Mouse (Mus musculus): ENCODE data around the gene Prss36. TPM values are rescaled to one million over a fixed set of nuclear protein-coding genes. Genes with fewer than 3 reads are reported as not detected.
A peak's percentile ranks its signal among the peaks of the same experiment; 100 is the strongest.

Gene Prss36
- total and polyA plus RNA-seq, 2 experiments, result 8.7 to 18.2 TPM

DNA sequence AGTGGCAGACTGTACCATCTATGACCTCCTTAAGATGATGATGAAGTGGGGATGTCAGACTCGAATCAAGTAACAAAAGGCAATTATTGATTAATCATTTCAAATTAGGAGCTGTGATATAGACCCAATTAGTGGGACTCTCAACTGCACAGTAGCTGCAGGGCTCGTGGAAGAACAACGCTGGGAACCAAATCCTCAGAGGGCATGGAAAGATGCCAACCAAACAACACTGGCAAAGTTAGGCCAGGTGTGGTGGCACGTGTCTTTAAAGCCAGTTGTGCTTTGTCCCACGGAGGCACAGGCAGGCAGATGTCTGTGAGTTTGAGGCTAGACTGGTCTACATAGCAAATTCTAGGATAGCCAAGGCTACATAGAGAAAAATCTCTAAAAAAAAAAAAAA is 15.9 kb downstream of the Prss36 start:
- WGBS, result 27% methylated on average over 5 of the region's 5 CpGs
- H3K27me3 ChIP-seq (ENCODE audit: control insufficient read depth, insufficient read depth, low read length), result no peaks in the 10 kb centered on the region
- TF ChIP-seq CTCF (IDR thresholded peaks at IDR 0.05; ENCODE audit: low read depth, low read length) (no peak), POLR2A (IDR thresholded peaks at IDR 0.05; ENCODE audit: extremely low read depth, insufficient read depth, low read length) (no peak)
- DNase-seq (ENCODE audit: extremely low read depth, low read depth, low spot score), result peak; percentile 39
- no peak overlapping the region for H3K9ac ChIP-seq (ENCODE audit: low read depth, low read length)
- peak overlapping the region; percentile 18; the same call in 1 of the 2 replicates for H3K27ac ChIP-seq (replicated peaks; ENCODE audit: insufficient read depth, low read depth, low read length)
- H3K4me3 ChIP-seq (ENCODE audit: insufficient read depth, low read depth, low read length), result no peak overlapping the region
- peaks cover 20% of the 10 kb centered on the region for H3K4me1 ChIP-seq (ENCODE audit: control insufficient read depth, insufficient read depth, low read length)
- H3K79me2 ChIP-seq (ENCODE audit: control insufficient read depth, insufficient read depth, low read length), result no peaks in the 10 kb centered on the region
- H3K36me3 ChIP-seq (ENCODE audit: control insufficient read depth, insufficient read depth, low read length), result peaks cover under 1% of the 10 kb centered on the region; the same call in 1 of the 2 replicates

DNA sequence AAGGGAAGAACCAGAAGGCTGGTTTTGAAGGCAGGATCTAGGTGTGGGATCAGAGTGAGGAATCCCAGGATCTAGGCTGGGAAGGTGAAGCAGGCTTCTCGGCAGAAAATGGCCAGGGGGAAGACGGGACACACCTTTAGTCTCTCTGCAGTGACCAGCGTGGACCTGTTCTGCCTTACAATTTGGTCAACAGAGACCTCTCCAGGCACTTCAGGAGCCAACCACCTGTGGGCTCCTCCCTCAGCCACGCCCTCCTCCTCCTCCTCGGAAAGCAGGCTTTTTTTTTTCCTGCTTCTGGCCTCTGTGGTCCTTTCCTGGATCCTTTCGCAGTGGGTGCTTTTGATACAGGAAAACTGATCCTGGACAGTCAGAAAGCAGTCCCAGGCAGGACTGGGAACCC is 16.6 kb downstream of the Prss36 start, which contains the start of gene Prss8:
Gene Prss8, minus strand, starts transcription at position 182 of the 400 bp plus-strand sequence.
- 15% methylated on average over 6 of the region's 6 CpGs for WGBS
- Histone ChIP-seq H3K4me1 (ENCODE audit: control insufficient read depth, insufficient read depth, low read length) (peaks cover 20% of the 10 kb centered on the region), H3K27ac (replicated peaks; ENCODE audit: insufficient read depth, low read depth, low read length) (peak within 1 kb of the TSS; percentile 41), H3K9ac (ENCODE audit: low read depth, low read length) (peak within 1 kb of the TSS; percentile 67), H3K36me3 (ENCODE audit: control insufficient read depth, insufficient read depth, low read length) (peaks cover 2% of the 10 kb centered on the region; the same call in 1 of the 2 replicates), H3K79me2 (ENCODE audit: control insufficient read depth, insufficient read depth, low read length) (no peaks in the 10 kb centered on the region), H3K27me3 (ENCODE audit: control insufficient read depth, insufficient read depth, low read length) (no peaks in the 10 kb centered on the region), H3K4me3 (ENCODE audit: insufficient read depth, low read depth, low read length) (peak within 1 kb of the TSS; percentile 59)
- peak; percentile 29; the same call in 1 of the 2 replicates for TF ChIP-seq POLR2A (IDR thresholded peaks at IDR 0.05; ENCODE audit: extremely low read depth, insufficient read depth, low read length)
- no peak for TF ChIP-seq CTCF (IDR thresholded peaks at IDR 0.05; ENCODE audit: low read depth, low read length)
- DNase-seq (ENCODE audit: extremely low read depth, low read depth, low spot score), result peak; percentile 79

DNA sequence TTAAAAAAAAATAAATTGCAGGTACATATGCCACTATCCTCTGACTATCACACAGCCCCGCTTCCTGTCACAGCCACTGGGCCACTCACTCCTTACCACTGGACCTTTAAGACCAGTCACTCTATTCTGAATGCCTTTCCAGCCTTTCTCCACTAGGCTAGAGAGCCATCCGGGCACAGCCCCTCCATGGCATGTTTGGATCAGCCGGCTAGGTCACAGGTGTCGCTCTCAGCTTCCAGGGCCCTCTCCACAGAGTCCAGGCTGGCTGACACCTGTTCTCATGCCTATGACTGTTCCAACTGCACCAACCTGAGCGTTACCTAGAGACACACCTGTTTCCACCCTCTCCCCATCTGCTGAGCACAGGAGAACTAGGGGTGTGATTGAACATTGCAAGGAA is 17.9 kb downstream of the Prss36 start:
- no peak overlapping the region for H3K4me3 ChIP-seq (ENCODE audit: insufficient read depth, low read depth, low read length)
- H3K79me2 ChIP-seq (ENCODE audit: control insufficient read depth, insufficient read depth, low read length), result no peaks in the 10 kb centered on the region
- WGBS, result 43% methylated on average over 5 of the region's 5 CpGs
- peaks cover 3% of the 10 kb centered on the region; the same call in 1 of the 2 replicates for H3K36me3 ChIP-seq (ENCODE audit: control insufficient read depth, insufficient read depth, low read length)
- no peaks in the 10 kb centered on the region for H3K27me3 ChIP-seq (ENCODE audit: control insufficient read depth, insufficient read depth, low read length)
- DNase-seq (ENCODE audit: extremely low read depth, low read depth, low spot score), result no peak
- no peak overlapping the region for H3K27ac ChIP-seq (replicated peaks; ENCODE audit: insufficient read depth, low read depth, low read length)
- no peak overlapping the region for H3K9ac ChIP-seq (ENCODE audit: low read depth, low read length)
- H3K4me1 ChIP-seq (ENCODE audit: control insufficient read depth, insufficient read depth, low read length), result peaks cover 18% of the 10 kb centered on the region
- TF ChIP-seq POLR2A (IDR thresholded peaks at IDR 0.05; ENCODE audit: extremely low read depth, insufficient read depth, low read length), result no peak
- no peak for TF ChIP-seq CTCF (IDR thresholded peaks at IDR 0.05; ENCODE audit: low read depth, low read length)

DNA sequence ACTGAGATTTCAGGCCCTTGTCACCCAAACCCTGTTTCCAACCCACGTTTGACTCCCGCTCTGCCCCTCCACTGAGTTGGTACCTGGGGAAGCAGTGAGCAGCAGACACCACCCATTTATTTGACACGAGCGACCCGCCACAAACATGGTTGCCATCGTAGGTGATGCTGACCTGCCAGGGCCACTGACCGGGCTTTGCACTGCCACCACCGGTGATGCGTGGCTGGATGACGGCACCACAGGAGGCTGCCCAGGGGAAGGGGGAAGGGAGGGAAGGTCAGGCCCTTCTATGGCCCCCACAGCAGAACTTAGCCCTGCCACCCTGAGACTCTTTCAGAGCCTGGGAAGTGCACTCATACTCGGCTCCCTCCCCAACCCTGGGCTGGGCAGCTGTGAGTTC is 18.8 kb downstream of the Prss36 start:
- no peaks in the 10 kb centered on the region for H3K27me3 ChIP-seq (ENCODE audit: control insufficient read depth, insufficient read depth, low read length)
- no peak overlapping the region for H3K27ac ChIP-seq (replicated peaks; ENCODE audit: insufficient read depth, low read depth, low read length)
- DNase-seq (ENCODE audit: extremely low read depth, low read depth, low spot score), result no peak
- TF ChIP-seq CTCF (IDR thresholded peaks at IDR 0.05; ENCODE audit: low read depth, low read length) (no peak), POLR2A (IDR thresholded peaks at IDR 0.05; ENCODE audit: extremely low read depth, insufficient read depth, low read length) (no peak)
- peaks cover 3% of the 10 kb centered on the region; the same call in 1 of the 2 replicates for H3K36me3 ChIP-seq (ENCODE audit: control insufficient read depth, insufficient read depth, low read length)
- no peak overlapping the region for H3K4me3 ChIP-seq (ENCODE audit: insufficient read depth, low read depth, low read length)
- H3K79me2 ChIP-seq (ENCODE audit: control insufficient read depth, insufficient read depth, low read length), result no peaks in the 10 kb centered on the region
- H3K4me1 ChIP-seq (ENCODE audit: control insufficient read depth, insufficient read depth, low read length), result peaks cover 21% of the 10 kb centered on the region
- 96% methylated on average over 11 of the region's 11 CpGs for WGBS
- H3K9ac ChIP-seq (ENCODE audit: low read depth, low read length), result no peak overlapping the region

DNA sequence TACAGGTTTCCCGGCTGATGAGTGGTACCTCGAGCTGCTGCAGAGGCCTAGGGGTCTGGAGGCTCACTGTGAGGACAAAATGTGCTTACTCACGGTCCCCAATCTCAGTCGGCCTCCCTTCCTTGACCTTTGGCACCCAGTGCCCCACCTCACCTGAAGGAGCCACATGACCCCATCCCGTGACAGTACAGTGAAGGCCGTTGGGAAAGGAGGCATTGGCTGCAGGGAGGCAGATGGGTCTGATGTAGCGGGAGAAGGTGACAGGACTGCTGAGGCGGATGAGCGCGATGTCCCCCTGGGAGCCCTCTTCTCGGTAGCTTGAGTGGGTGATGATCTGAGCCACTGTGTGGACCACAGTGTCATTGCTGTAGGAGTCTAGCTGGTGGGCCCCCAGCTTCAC is 19.7 kb downstream of the Prss36 start:
- H3K27ac ChIP-seq (replicated peaks; ENCODE audit: insufficient read depth, low read depth, low read length), result no peak overlapping the region
- no peak overlapping the region for H3K4me3 ChIP-seq (ENCODE audit: insufficient read depth, low read depth, low read length)
- DNase-seq (ENCODE audit: extremely low read depth, low read depth, low spot score), result no peak
- no peaks in the 10 kb centered on the region for H3K79me2 ChIP-seq (ENCODE audit: control insufficient read depth, insufficient read depth, low read length)
- H3K4me1 ChIP-seq (ENCODE audit: control insufficient read depth, insufficient read depth, low read length), result peaks cover 24% of the 10 kb centered on the region
- WGBS, result 79% methylated on average over 11 of the region's 11 CpGs
- no peak overlapping the region for H3K9ac ChIP-seq (ENCODE audit: low read depth, low read length)
- TF ChIP-seq POLR2A (IDR thresholded peaks at IDR 0.05; ENCODE audit: extremely low read depth, insufficient read depth, low read length), result no peak
- H3K36me3 ChIP-seq (ENCODE audit: control insufficient read depth, insufficient read depth, low read length), result peaks cover 3% of the 10 kb centered on the region; the same call in 1 of the 2 replicates
- H3K27me3 ChIP-seq (ENCODE audit: control insufficient read depth, insufficient read depth, low read length), result no peaks in the 10 kb centered on the region

DNA sequence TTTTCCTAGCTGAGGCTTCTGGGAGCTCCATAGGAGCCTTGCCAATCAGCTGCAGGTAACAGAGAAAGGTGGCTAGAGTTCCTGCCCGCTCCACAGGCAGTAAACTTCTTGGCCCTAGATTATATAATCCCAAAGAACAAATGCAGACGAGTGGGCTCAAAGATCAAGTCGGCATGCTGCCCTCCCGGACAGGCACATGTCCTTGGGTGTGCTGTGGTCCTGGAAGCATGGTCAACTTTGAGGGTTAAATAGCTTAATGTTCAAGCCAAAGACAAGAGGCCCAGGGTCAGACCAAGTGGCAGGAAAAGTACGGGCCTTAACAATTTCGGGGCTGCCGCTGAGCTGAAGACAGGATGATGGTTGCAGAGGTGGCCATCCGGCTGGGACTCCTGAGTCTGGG is 20.5 kb downstream of the Prss36 start:
- H3K27ac ChIP-seq (replicated peaks; ENCODE audit: insufficient read depth, low read depth, low read length), result no peak overlapping the region
- no peak for DNase-seq (ENCODE audit: extremely low read depth, low read depth, low spot score)
- peaks cover 21% of the 10 kb centered on the region for H3K4me1 ChIP-seq (ENCODE audit: control insufficient read depth, insufficient read depth, low read length)
- 78% methylated on average over 8 of the region's 8 CpGs for WGBS
- H3K36me3 ChIP-seq (ENCODE audit: control insufficient read depth, insufficient read depth, low read length), result peaks cover 3% of the 10 kb centered on the region; the same call in 1 of the 2 replicates
- no peak overlapping the region for H3K9ac ChIP-seq (ENCODE audit: low read depth, low read length)
- TF ChIP-seq POLR2A (IDR thresholded peaks at IDR 0.05; ENCODE audit: extremely low read depth, insufficient read depth, low read length) (no peak), CTCF (IDR thresholded peaks at IDR 0.05; ENCODE audit: low read depth, low read length) (no peak)
- no peaks in the 10 kb centered on the region for H3K79me2 ChIP-seq (ENCODE audit: control insufficient read depth, insufficient read depth, low read length)
- no peak overlapping the region for H3K4me3 ChIP-seq (ENCODE audit: insufficient read depth, low read depth, low read length)
- no peaks in the 10 kb centered on the region for H3K27me3 ChIP-seq (ENCODE audit: control insufficient read depth, insufficient read depth, low read length)
